Mouse (Mus musculus): ENCODE measurements around the gene Kcnmb4. TPM values are rescaled to one million over a fixed set of nuclear protein-coding genes. Genes with fewer than 3 reads are reported as not detected.

The Kcnmb4 gene
- polyA plus RNA-seq, 1 experiment = 3.5 TPM

DNA sequence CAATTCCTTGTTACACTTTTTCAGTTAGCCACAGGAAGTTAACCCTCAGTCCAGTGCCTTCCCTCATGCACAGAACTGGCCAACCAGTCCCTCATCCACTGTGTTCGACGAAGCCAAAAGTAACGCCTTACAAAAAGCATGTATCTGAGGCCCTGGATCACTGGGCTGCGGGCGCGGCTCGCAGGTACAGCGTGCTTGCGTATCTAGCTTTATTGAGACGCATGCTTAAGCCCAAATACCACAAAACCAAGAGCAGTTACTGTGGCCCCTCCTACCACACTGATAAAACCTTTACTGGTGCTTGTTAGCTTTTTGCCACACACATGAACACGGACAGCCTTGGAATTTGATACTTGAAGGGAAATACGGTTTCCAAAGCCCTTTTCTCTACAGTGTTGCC is 8.2 kb upstream of the Kcnmb4 start:
- Histone ChIP-seq H3K27ac (ENCODE audit: insufficient read depth, low read length) (no peak overlapping the region), H3K4me1 (ENCODE audit: control insufficient read depth, insufficient read depth, low read length) (no peaks in the 10 kb centered on the region), H3K4me3 (ENCODE audit: insufficient read depth, low read length) (no peak overlapping the region)
- TF ChIP-seq POLR2A (IDR thresholded peaks at IDR 0.05; ENCODE audit: low read depth, low read length) (no peak), CTCF (IDR thresholded peaks at IDR 0.05; ENCODE audit: borderline replicate concordance, insufficient read depth, low read length) (no peak)

- Histone ChIP-seq H3K4me3 (ENCODE audit: insufficient read depth, low read length) (no peak overlapping the region), H3K4me1 (ENCODE audit: control insufficient read depth, insufficient read depth, low read length) (no peaks in the 10 kb centered on the region), H3K27ac (ENCODE audit: insufficient read depth, low read length) (no peak overlapping the region)
- no peak for TF ChIP-seq POLR2A (IDR thresholded peaks at IDR 0.05; ENCODE audit: low read depth, low read length)
- TF ChIP-seq CTCF (IDR thresholded peaks at IDR 0.05; ENCODE audit: borderline replicate concordance, insufficient read depth, low read length) = no peak
These were observed 7.3 kb upstream of the Kcnmb4 start for GRCm38 (mm10) chr10:116480988-116481387.

GRCm38 (mm10) chr10:116476559-116476958 is 2.9 kb upstream of the Kcnmb4 start:
- no peaks in the 10 kb centered on the region for H3K4me1 ChIP-seq (ENCODE audit: control insufficient read depth, insufficient read depth, low read length)
- H3K4me3 ChIP-seq (ENCODE audit: insufficient read depth, low read length) = no peak overlapping the region
- no peak for TF ChIP-seq POLR2A (IDR thresholded peaks at IDR 0.05; ENCODE audit: low read depth, low read length)
- TF ChIP-seq CTCF (IDR thresholded peaks at IDR 0.05; ENCODE audit: borderline replicate concordance, insufficient read depth, low read length) = no peak
- no peak overlapping the region for H3K27ac ChIP-seq (ENCODE audit: insufficient read depth, low read length)

- H3K27ac ChIP-seq (ENCODE audit: insufficient read depth, low read length) = no peak overlapping the region
- TF ChIP-seq CTCF (IDR thresholded peaks at IDR 0.05; ENCODE audit: borderline replicate concordance, insufficient read depth, low read length) = no peak
- TF ChIP-seq POLR2A (IDR thresholded peaks at IDR 0.05; ENCODE audit: low read depth, low read length) = no peak
- no peaks in the 10 kb centered on the region for H3K4me1 ChIP-seq (ENCODE audit: control insufficient read depth, insufficient read depth, low read length)
- no peak overlapping the region for H3K4me3 ChIP-seq (ENCODE audit: insufficient read depth, low read length)
These were observed 2.0 kb upstream of the Kcnmb4 start for GRCm38 (mm10) chr10:116475725-116476124.

DNA sequence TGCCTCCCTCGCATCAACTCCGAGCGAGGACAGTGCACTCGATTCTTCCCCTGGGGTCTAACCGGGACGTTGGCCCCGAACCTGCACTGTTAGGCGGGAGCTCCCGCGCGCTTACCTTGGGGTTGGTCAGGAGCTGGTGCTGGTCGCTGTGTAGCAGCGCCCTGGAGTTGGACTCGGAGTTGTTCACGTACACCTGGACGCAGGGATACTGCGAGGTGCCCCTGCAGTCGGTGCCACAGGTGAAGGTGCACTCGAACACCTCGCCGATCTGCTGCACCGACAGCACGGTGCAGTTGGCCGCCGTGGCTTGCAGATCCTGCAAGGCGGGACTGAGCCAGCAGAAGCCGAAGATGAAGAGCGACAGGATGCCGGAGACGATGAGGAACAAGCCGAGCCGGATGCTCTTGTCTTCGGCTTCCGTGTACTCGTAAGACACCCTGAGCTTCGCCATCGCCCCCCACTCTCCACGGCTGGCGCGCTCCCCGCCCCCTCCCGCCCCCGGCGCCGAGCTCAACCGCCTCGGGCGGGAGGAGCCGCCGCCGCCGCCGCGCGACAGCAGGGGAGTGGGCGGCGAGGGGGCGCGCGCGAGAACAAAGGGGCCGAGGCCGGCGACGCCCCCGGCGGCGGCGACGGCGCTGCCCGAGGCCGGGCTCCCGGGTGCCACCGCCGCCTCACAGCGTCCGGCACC is 463 bp downstream of the Kcnmb4 start:
- TF ChIP-seq POLR2A (IDR thresholded peaks at IDR 0.05; ENCODE audit: low read depth, low read length) (no peak), CTCF (IDR thresholded peaks at IDR 0.05; ENCODE audit: borderline replicate concordance, insufficient read depth, low read length) (no peak)
- Histone ChIP-seq H3K4me1 (ENCODE audit: control insufficient read depth, insufficient read depth, low read length) (no peaks in the 10 kb centered on the region), H3K4me3 (ENCODE audit: insufficient read depth, low read length) (peak overlapping the region; percentile 46), H3K27ac (ENCODE audit: insufficient read depth, low read length) (no peak overlapping the region)

- no peak overlapping the region for H3K27ac ChIP-seq (ENCODE audit: insufficient read depth, low read length)
- TF ChIP-seq POLR2A (IDR thresholded peaks at IDR 0.05; ENCODE audit: low read depth, low read length) (no peak), CTCF (IDR thresholded peaks at IDR 0.05; ENCODE audit: borderline replicate concordance, insufficient read depth, low read length) (no peak)
- H3K4me1 ChIP-seq (ENCODE audit: control insufficient read depth, insufficient read depth, low read length) = no peaks in the 10 kb centered on the region
- peak overlapping the region; percentile 46 for H3K4me3 ChIP-seq (ENCODE audit: insufficient read depth, low read length)
These were observed 1.1 kb downstream of the Kcnmb4 start for GRCm38 (mm10) chr10:116472579-116472978.

GRCm38 (mm10) chr10:116470306-116470925 is 3.3 kb downstream of the Kcnmb4 start:
- TF ChIP-seq POLR2A (IDR thresholded peaks at IDR 0.05; ENCODE audit: low read depth, low read length) (no peak), CTCF (IDR thresholded peaks at IDR 0.05; ENCODE audit: borderline replicate concordance, insufficient read depth, low read length) (no peak)
- H3K4me1 ChIP-seq (ENCODE audit: control insufficient read depth, insufficient read depth, low read length) = no peaks in the 10 kb centered on the region
- H3K27ac ChIP-seq (ENCODE audit: insufficient read depth, low read length) = no peak overlapping the region
- no peak overlapping the region for H3K4me3 ChIP-seq (ENCODE audit: insufficient read depth, low read length)

GRCm38 (mm10) chr10:116468094-116468493 is 5.6 kb downstream of the Kcnmb4 start:
- no peak overlapping the region for H3K27ac ChIP-seq (ENCODE audit: insufficient read depth, low read length)
- H3K4me1 ChIP-seq (ENCODE audit: control insufficient read depth, insufficient read depth, low read length) = no peaks in the 10 kb centered on the region
- H3K4me3 ChIP-seq (ENCODE audit: insufficient read depth, low read length) = no peak overlapping the region
- no peak for TF ChIP-seq CTCF (IDR thresholded peaks at IDR 0.05; ENCODE audit: borderline replicate concordance, insufficient read depth, low read length)
- no peak for TF ChIP-seq POLR2A (IDR thresholded peaks at IDR 0.05; ENCODE audit: low read depth, low read length)

- TF ChIP-seq CTCF (IDR thresholded peaks at IDR 0.05; ENCODE audit: borderline replicate concordance, insufficient read depth, low read length) (no peak), POLR2A (IDR thresholded peaks at IDR 0.05; ENCODE audit: low read depth, low read length) (no peak)
- Histone ChIP-seq H3K4me1 (ENCODE audit: control insufficient read depth, insufficient read depth, low read length) (no peaks in the 10 kb centered on the region), H3K27ac (ENCODE audit: insufficient read depth, low read length) (no peak overlapping the region), H3K4me3 (ENCODE audit: insufficient read depth, low read length) (no peak overlapping the region)
These were observed 9.8 kb downstream of the Kcnmb4 start for GRCm38 (mm10) chr10:116463753-116464345.

DNA sequence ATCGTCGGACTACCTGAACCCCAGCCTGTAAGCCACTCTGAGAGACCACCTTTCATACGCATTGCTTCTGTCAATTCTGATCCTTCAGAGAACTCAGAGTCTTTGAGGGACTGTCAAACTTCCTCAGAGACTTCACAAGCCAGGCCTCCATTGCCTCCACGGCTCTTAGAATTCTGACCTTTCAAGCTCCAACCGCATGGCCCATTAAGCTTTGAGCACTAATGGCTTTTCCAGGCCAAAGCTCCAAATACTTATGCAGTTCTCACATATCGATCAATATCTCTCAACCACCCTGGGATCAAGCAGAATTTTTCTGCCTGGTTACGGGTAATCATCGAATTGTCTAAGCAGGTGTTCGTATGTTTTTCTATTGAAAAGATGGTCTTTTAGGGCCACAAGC is 12.2 kb downstream of the Kcnmb4 start:
- TF ChIP-seq POLR2A (IDR thresholded peaks at IDR 0.05; ENCODE audit: low read depth, low read length) = no peak
- TF ChIP-seq CTCF (IDR thresholded peaks at IDR 0.05; ENCODE audit: borderline replicate concordance, insufficient read depth, low read length) = no peak
- Histone ChIP-seq H3K4me3 (ENCODE audit: insufficient read depth, low read length) (no peak overlapping the region), H3K4me1 (ENCODE audit: control insufficient read depth, insufficient read depth, low read length) (no peaks in the 10 kb centered on the region), H3K27ac (ENCODE audit: insufficient read depth, low read length) (no peak overlapping the region)
